Mouse (Mus musculus) NIH3T3 (cell line): Measurements from ENCODE around the gene Olig3.

Experiments
- DNase-seq: peaks from one replicate; pipeline ENCODE4 v3.0.0-alpha.2; 2012; ENCODE audit warnings: low read depth

The Olig3 gene

GRCm38 (mm10) chr10:19356071-19356583 lies at the start of gene Olig3:
TSS of gene Olig3 (plus strand) at chr10:19356533.
- DNase-seq: no peak

- no peak for DNase-seq
These were observed 46.5 kb upstream of the Olig3 start for GRCm38 (mm10) chr10:19309681-19310395.

GRCm38 (mm10) chr10:19310471-19310870 lies 45.9 kb upstream of the Olig3 start:
- DNase-seq: no peak

- no peak for DNase-seq
These were observed 38.1 kb upstream of the Olig3 start for GRCm38 (mm10) chr10:19317962-19318812.

- DNase-seq: no peak
These were observed 34.6 kb upstream of the Olig3 start for GRCm38 (mm10) chr10:19321781-19322180.

GRCm38 (mm10) chr10:19329191-19329777 lies 27.0 kb upstream of the Olig3 start:
- DNase-seq: no peak

GRCm38 (mm10) chr10:19333425-19333824 lies 22.9 kb upstream of the Olig3 start:
- DNase-seq: no peak

- no peak for DNase-seq
These were observed 17.4 kb upstream of the Olig3 start for GRCm38 (mm10) chr10:19338695-19339630.

GRCm38 (mm10) chr10:19344039-19344438 lies 12.3 kb upstream of the Olig3 start:
- DNase-seq: no peak

- DNase-seq: no peak
These were observed 7.0 kb upstream of the Olig3 start for GRCm38 (mm10) chr10:19349326-19349725.

- DNase-seq: no peak
These were observed 4.1 kb upstream of the Olig3 start for GRCm38 (mm10) chr10:19352006-19352877.

GRCm38 (mm10) chr10:19352878-19353301 lies 3.4 kb upstream of the Olig3 start:
- DNase-seq: no peak

GRCm38 (mm10) chr10:19353631-19354030 lies 2.7 kb upstream of the Olig3 start:
- DNase-seq: no peak

- no peak for DNase-seq
These were observed 2.2 kb upstream of the Olig3 start for GRCm38 (mm10) chr10:19354146-19354545.

GRCm38 (mm10) chr10:19355076-19355475 lies 1.3 kb upstream of the Olig3 start:
- DNase-seq: no peak

GRCm38 (mm10) chr10:19356720-19357641 lies 648 bp downstream of the Olig3 start:
- DNase-seq: no peak

- no peak for DNase-seq
These were observed 1.5 kb downstream of the Olig3 start for GRCm38 (mm10) chr10:19357848-19358247.

GRCm38 (mm10) chr10:19360446-19361300 lies 4.3 kb downstream of the Olig3 start:
- DNase-seq: no peak
